Mouse (Mus musculus) layer of hippocampus, adult 9-11 months (tissue): ENCODE results near the gene Zfp526.

Source experiments
- DNase-seq: peaks from one replicate; pipeline ENCODE4 v3.0.0; 2022

The Zfp526 gene

DNA sequence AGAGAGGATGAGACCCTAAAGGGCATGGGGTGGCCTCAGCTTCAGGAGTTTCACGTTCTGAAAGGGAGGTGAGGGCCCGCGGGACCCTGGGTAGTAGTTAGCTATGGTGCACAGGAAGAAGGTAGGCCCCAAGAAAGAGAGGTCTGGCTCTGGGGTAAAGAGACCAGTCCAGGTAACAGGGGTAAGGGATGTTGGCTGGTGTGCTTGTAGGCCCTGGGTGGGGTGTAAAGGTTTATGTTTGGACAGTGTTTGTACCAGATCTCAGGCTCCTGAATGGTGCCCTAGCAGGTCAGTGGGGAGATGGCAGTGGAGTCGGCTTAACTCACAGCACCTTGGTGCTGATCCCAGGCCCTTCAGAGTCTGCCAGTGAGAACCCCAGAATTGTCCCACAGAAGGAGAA, 47.8 kb downstream of the Zfp526 start:
- DNase-seq = no peak

DNA sequence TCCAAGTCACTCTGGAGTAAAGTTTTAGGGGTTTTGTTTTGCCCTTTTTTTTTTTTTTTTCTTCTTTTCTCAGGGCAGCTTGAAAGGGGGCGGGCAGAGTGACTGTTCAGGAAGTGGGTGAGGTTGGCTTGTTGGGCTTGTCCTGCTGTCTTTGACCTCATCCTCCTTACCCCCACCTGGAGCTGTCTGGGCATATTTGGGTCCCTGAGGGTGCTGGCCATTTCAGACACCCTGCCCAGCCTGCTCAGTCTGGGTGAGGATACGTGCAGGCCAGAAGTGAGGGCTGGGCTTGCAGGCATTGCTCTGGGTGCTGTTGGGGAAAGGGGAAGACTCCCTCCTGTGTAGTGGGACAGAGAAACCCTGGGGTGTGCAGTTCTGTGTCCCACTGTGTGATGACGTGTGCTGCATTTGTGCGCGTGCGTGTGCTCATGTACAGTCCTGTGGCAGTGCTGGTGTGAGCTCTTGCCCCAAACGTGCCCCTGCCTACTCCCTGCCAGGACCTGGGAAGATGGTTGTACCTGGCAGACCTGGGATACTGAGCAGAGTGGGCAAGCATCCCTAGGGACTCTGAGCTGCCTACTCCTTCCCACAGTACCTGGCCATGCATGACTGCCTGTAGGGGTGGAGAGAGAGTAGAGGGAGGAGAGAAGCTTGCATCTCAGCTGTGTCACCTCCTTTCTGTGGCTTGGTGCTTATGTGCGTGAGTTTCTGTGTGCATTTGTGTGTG, 48.5 kb downstream of the Zfp526 start:
- DNase-seq = no peak

DNA sequence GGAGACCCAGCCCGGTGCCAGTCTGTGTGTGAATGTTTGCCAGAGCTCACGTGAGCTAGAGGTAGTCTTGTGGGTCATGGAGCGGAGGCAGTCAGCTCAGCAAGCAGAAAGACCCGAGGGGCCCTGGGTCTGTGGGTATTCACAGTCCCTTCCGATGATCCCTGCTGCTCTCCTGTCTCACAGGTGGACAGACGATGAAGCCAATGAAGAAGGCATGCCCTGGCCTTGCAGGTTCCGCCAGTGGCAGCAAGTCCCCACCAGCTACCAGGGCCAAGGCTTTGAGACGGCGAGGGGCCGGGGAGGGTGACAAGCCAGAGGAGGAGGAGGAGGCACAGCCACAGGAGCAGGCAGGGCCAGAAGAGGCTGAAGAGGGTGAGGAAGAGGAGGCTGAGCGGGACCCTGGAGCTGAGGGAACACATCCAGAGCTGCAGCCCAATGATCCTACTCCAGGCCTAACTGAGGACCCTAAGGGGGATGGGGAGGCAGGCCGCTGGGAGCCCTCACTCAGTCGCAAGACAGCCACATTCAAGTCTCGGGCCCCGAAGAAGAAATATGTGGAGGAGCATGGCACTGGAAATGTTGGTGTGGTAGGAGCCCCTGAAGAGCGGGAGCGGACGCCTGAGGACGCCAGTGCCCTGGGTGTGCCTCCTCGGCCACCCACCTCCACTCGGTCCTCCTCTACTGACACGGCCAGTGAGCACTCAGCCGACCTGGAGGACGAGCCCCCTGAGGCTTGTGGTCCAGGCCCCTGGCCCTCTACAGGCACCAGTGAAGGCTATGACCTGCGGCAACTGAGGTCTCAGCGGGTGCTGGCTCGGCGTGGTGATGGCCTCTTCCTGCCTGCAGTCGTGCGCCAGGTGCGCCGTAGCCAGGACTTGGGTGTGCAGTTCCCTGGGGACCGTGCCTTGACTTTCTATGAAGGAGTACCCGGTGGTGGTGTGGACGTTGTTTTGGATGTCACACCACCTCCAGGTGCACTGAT, 49.7 kb downstream of the Zfp526 start:
- peak; percentile 8 for DNase-seq

DNA sequence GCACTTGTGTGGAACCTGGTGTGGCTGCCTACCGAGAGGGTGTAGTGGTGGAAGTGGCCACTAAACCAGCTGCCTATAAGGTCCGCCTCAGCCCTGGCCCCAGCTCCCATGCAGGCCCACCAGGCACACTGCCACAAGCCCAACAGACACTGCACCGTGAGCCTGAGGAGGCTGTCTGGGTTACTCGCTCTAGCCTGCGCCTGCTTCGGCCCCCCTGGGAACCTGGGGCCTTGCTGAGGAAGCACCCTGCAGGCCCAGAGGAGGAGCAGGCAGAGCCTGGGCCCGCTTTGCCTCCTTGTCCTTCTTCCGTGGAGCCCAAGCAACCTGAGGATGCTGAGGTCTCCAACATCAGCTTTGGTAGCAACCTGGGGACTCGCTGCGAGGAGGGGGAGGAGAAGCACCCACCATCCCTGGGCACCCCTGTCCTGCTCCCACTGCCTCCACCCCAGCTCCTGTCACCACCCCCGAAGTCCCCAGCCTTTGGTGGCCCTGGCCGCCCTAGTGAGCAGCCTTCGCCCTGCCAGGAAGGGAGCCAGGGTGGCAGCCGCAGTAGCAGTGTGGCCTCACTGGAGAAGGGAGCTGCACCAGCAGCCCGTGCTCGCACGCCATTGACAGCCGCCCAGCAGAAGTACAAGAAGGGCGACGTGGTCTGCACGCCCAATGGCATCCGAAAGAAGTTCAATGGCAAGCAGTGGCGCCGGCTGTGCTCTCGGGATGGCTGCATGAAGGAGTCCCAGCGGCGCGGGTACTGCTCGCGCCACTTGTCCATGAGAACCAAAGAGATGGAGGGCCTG, 50.6 kb downstream of the Zfp526 start:
- DNase-seq = no peak

DNA sequence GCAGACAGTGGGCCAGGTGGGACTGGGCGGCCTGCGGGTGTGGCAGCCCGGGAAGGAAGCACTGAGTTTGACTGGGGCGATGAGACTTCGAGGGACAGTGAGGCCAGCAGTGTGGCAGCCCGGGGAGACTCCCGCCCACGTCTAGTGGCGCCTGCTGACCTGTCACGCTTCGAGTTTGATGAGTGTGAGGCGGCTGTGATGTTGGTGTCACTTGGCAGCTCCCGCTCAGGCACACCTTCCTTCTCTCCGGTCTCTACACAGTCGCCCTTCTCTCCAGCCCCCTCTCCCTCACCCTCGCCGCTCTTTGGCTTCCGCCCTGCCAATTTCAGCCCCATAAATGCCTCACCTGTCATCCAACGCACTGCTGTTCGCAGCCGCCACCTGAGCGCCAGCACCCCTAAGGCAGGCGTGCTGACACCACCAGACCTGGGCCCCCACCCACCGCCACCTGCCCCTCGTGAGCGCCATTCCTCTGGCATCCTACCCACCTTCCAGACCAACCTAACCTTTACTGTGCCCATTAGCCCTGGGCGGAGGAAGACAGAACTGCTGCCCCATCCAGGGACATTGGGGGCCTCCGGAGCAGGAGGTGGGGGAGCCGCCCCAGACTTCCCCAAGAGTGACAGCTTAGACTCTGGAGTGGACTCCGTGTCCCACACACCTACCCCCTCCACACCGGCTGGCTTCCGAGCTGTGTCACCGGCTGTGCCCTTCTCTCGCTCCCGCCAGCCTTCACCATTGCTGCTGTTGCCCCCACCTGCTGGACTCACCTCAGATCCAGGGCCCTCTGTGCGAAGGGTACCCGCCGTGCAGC, 51.4 kb downstream of the Zfp526 start:
- DNase-seq = no peak

DNA sequence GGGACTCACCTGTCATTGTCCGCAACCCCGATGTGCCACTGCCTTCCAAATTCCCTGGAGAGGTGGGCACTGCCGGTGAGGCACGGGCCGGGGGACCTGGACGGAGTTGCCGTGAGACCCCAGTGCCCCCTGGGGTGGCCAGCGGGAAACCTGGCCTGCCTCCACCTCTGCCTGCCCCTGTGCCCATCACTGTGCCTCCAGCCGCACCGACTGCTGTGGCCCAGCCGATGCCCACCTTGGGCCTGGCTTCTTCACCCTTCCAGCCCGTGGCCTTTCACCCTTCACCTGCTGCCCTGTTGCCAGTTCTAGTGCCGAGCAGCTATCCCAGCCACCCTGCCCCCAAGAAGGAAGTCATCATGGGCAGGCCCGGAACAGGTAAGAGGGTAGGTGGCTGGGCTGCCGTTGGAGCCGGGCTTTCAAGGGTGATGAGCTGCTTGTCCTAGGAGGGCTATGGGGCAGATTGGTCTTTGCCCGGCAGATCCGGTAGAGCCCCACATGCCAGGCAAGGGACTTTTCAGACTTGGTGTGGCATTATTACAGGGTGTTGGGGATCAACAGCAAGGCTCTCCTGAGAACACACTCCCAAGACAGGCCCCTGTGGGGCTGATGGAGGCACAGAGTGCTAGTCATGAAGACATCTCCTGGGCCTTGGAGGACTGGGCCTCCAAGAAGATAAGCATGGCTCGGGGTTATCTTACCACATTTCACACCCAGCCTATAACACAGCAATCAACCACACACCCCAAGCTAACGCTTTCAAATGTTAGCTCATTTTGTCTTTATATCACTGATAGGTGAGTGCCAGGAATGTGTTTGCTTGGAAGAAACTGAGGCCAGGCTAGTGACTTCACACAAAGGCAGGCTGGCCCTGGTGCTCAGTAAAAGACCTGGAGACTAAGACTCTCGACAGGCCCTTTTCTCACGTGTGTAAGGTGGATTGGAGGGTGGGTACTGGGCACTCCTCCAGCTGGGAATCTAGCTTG, 52.3 kb downstream of the Zfp526 start:
- no peak for DNase-seq

DNA sequence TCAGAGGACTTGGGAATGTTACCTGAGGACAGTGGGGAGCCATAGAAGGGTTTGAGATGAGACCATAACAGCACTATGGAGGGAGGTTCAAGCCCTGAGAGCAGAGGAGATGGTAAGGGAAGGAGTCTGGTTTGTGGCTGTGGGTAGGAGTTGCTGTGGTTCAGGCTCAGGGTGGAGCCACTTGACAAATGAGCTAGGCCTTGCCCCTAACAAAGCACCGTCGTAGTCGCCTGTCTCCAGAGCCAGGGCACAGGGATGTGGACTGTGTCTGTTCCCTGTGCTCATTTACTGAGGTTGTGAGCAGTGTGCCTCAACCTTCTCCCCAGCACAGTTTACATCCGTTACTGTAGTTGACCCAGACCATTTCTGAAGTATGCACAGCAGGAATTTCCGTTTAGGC, 53.3 kb downstream of the Zfp526 start:
- no peak for DNase-seq

DNA sequence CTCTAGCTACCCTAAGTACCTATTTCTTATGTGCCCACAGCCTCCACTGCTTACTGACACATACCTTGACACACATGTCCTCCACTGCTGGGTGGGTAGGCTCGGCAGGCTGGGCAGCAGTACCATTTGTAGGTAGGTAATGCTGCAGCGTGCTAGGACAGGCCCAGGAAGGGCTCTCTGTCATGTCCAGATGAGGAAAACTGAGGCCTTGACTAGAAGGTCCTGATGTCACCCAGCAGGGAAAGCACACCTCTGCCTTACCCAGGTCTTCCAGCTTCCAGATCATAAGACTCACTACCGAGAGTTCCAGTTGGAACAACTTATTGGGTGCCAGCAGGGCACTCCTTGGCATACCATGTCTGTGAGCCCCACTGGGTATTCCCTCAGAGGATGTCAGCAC, 53.8 kb downstream of the Zfp526 start:
- no peak for DNase-seq

DNA sequence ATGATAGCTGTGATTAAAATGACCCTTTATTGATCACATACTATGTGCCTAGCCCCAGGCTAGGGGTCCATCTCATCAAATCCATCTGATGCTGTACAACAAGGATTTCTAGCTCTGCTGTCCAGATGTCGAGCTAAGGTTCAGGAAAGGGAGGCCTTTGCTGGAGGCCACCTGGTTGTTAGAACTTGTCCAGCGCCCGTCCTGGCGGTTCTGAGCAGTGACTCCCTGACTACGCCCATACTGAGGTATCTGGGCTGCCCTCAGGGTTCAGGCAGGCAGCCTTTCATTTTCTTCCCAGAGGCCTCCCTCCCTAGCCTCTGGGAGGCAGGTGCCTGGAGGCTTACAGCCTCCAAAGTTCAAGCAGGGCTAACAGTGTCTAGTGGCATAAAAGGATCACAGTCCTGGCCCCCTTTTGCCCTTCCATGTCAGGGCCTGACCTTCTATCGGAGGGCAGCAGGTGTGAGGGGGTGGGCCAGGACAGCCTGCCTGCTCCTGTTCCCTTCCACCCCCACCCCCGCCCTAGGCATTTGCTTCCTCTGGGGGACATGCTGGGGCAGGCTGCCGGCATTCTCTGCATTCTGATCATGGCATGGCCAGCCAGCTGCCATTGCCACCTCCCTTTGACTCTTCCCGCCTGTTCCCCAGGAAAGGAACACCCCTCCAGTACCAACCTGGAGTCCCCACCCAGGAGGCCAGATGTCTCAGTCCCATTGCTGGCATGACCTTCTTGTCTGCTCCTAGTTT, 54.5 kb downstream of the Zfp526 start:
- no peak for DNase-seq
